8 mouse cellular contexts compared by ENCODE assay signal in genomic region chr5:121564468-121564895, GRCm38 (mm10). TPM values are rescaled to one million over a fixed set of nuclear protein-coding genes. Genes with fewer than 3 reads are reported as not detected.
DNase-seq lines count a peak whose midpoint lies in the region; ATAC-seq and TF ChIP-seq lines count a peak whose summit lies in the region.

No protein-coding gene starts in this region.

- no peaks in the 10 kb centered on the region for H3K9me3 ChIP-seq in embryonic facial prominence, embryonic 15.5 days (replicated peaks)
- H3K9me3 ChIP-seq in limb, embryonic 15.5 days: no peaks in the 10 kb centered on the region
- no peaks in the 10 kb centered on the region for H3K9me3 ChIP-seq in midbrain, postnatal 0 days (ENCODE audit: low read length)

- no peaks in the 10 kb centered on the region for H3K27me3 ChIP-seq in embryonic facial prominence, embryonic 15.5 days
- no peaks in the 10 kb centered on the region for H3K27me3 ChIP-seq in limb, embryonic 15.5 days
- H3K27me3 ChIP-seq in midbrain, postnatal 0 days (ENCODE audit: insufficient read depth, low read length): no peaks in the 10 kb centered on the region

- no peak overlapping the region for H3K9ac ChIP-seq in embryonic facial prominence, embryonic 15.5 days
- no peak overlapping the region for H3K9ac ChIP-seq in limb, embryonic 15.5 days
- H3K9ac ChIP-seq in midbrain, postnatal 0 days (replicated peaks; ENCODE audit: low read length, poor library complexity, severe bottlenecking): no peak overlapping the region

- WGBS in embryonic facial prominence, embryonic 15.5 days: 8% methylated on average over 11 of the region's 11 CpGs
- WGBS in limb, embryonic 15.5 days: 4% methylated on average over 11 of the region's 11 CpGs
- WGBS in midbrain, postnatal 0 days: 9% methylated on average over 11 of the region's 11 CpGs

- peak; percentile 89 for DNase-seq in 416B (ENCODE audit: low read depth)
- peak; percentile 92 for DNase-seq in adrenal gland, postnatal 36 days
- peak; percentile 77 to 86 for DNase-seq in heart, adult 9 months (ENCODE audit: low spot score in 2 of 2)
- peak; percentile 91 for DNase-seq in kidney, adult 9 months
- peak; percentile 85 for DNase-seq in midbrain, postnatal 0 days (ENCODE audit: low spot score)
- DNase-seq in spleen, postnatal 36 days (ENCODE audit: low spot score in 2 of 2): peak; percentile 86 to 89

- peaks cover 8% of the 10 kb centered on the region for H3K4me1 ChIP-seq in embryonic facial prominence, embryonic 15.5 days
- H3K4me1 ChIP-seq in limb, embryonic 15.5 days: peaks cover 6% of the 10 kb centered on the region; the same call in 1 of the 2 replicates
- H3K4me1 ChIP-seq in midbrain, postnatal 0 days (ENCODE audit: insufficient read depth, low read length): no peaks in the 10 kb centered on the region

- peak overlapping the region; percentile 49 for H3K4me2 ChIP-seq in embryonic facial prominence, embryonic 15.5 days (replicated peaks)
- peak overlapping the region; percentile 40 for H3K4me2 ChIP-seq in limb, embryonic 15.5 days
- H3K4me2 ChIP-seq in midbrain, postnatal 0 days (ENCODE audit: low read depth, low read length, poor library complexity, severe bottlenecking): 0 out of 2 replicates have a peak overlapping the region, but pooled peaks have one; percentile 7

- H3K4me3 ChIP-seq in embryonic facial prominence, embryonic 15.5 days (replicated peaks): peak overlapping the region; percentile 24
- peak overlapping the region; percentile 12; the same call in 1 of the 2 replicates for H3K4me3 ChIP-seq in limb, embryonic 15.5 days
- H3K4me3 ChIP-seq in midbrain, postnatal 0 days (ENCODE audit: low read depth, low read length): no peak overlapping the region

- TF ChIP-seq CTCF in midbrain, postnatal 0 days (IDR thresholded peaks at IDR 0.05): peak; percentile 88

- peak; percentile 26; the same call in 1 of the 2 replicates for ATAC-seq in embryonic facial prominence, embryonic 15.5 days (ENCODE audit: insufficient number of reproducible peaks, low FRiP score, low TSS enrichment, low read depth)
- no peak for ATAC-seq in limb, embryonic 15.5 days (ENCODE audit: insufficient number of reproducible peaks, low FRiP score, low TSS enrichment, low read depth)
- ATAC-seq in midbrain, postnatal 0 days (ENCODE audit: low FRiP score): no peak

- H3K27ac ChIP-seq in embryonic facial prominence, embryonic 15.5 days (replicated peaks): peak overlapping the region; percentile 44
- no peak overlapping the region for H3K27ac ChIP-seq in limb, embryonic 15.5 days
- no peak overlapping the region for H3K27ac ChIP-seq in midbrain, postnatal 0 days (ENCODE audit: low read depth, low read length)

- peaks cover 8% of the 10 kb centered on the region; the same call in 1 of the 2 replicates for H3K36me3 ChIP-seq in embryonic facial prominence, embryonic 15.5 days
- H3K36me3 ChIP-seq in limb, embryonic 15.5 days: peaks cover 29% of the 10 kb centered on the region
- peaks cover 6% of the 10 kb centered on the region; the same call in 1 of the 2 replicates for H3K36me3 ChIP-seq in midbrain, postnatal 0 days (ENCODE audit: insufficient read depth, low read length)

RNA-seq across cellular contexts. Expression of gene Mapkapk5, which starts 18.8 kb away (rescaled TPM):
- total RNA-seq in adrenal gland, postnatal 36 days (2021): 10 to 100 TPM; 78.9 to 82.6 TPM
- polyA plus RNA-seq in embryonic facial prominence, embryonic 15.5 days (2015; fragmentation: Nextera tagmentation; extraction: Ambion mirVana): 49.3 and 52.0 TPM in 2 replicates
- 47.9 and 56.1 TPM in 2 replicates for polyA plus RNA-seq in limb, embryonic 15.5 days (2015; fragmentation: Nextera tagmentation; extraction: Ambion mirVana)
- total RNA-seq in midbrain, postnatal 0 days (2014; rRNA removed): 72.7 and 78.0 TPM in 2 replicates
- 45.3 and 45.8 TPM in 2 replicates for polyA plus RNA-seq in midbrain, postnatal 0 days (2015; fragmentation: Nextera tagmentation; extraction: Ambion mirVana)

RNA-seq across cellular contexts. Expression of gene Adam1a, which starts 19.2 kb away (rescaled TPM):
- 1 to 10 TPM; 4.1 to 5.5 TPM for total RNA-seq in adrenal gland, postnatal 36 days (2021)
- polyA plus RNA-seq in embryonic facial prominence, embryonic 15.5 days (2015; fragmentation: Nextera tagmentation; extraction: Ambion mirVana): 1.4 and 1.9 TPM in 2 replicates
- 1.5 TPM in 2 replicates for polyA plus RNA-seq in limb, embryonic 15.5 days (2015; fragmentation: Nextera tagmentation; extraction: Ambion mirVana)
- 17.0 and 21.0 TPM in 2 replicates for total RNA-seq in midbrain, postnatal 0 days (2014; rRNA removed)
- 1.8 and 2.4 TPM in 2 replicates for polyA plus RNA-seq in midbrain, postnatal 0 days (2015; fragmentation: Nextera tagmentation; extraction: Ambion mirVana)

RNA-seq across cellular contexts. Expression of gene Gm42878, which starts 19.2 kb away (rescaled TPM):
- not detected for total RNA-seq in adrenal gland, postnatal 36 days (2021)
- 0.58 TPM in 1 of 2 replicates, not detected in the other for polyA plus RNA-seq in embryonic facial prominence, embryonic 15.5 days (2015; fragmentation: Nextera tagmentation; extraction: Ambion mirVana)
- polyA plus RNA-seq in limb, embryonic 15.5 days (2015; fragmentation: Nextera tagmentation; extraction: Ambion mirVana): not detected in 2 replicates
- total RNA-seq in midbrain, postnatal 0 days (2014; rRNA removed): 0.71 TPM in 1 of 2 replicates, not detected in the other
- polyA plus RNA-seq in midbrain, postnatal 0 days (2015; fragmentation: Nextera tagmentation; extraction: Ambion mirVana): not detected in 2 replicates

RNA-seq across cellular contexts. Expression of gene Aldh2, which starts 29.1 kb away (rescaled TPM):
- 1,000 to 10,000 TPM; 1,062 to 2,025 TPM for total RNA-seq in adrenal gland, postnatal 36 days (2021)
- polyA plus RNA-seq in embryonic facial prominence, embryonic 15.5 days (2015; fragmentation: Nextera tagmentation; extraction: Ambion mirVana): 212 and 219 TPM in 2 replicates
- 249 and 251 TPM in 2 replicates for polyA plus RNA-seq in limb, embryonic 15.5 days (2015; fragmentation: Nextera tagmentation; extraction: Ambion mirVana)
- 104 TPM in 2 replicates for total RNA-seq in midbrain, postnatal 0 days (2014; rRNA removed)
- polyA plus RNA-seq in midbrain, postnatal 0 days (2015; fragmentation: Nextera tagmentation; extraction: Ambion mirVana): 139 and 147 TPM in 2 replicates

RNA-seq across cellular contexts. Expression of gene Acad12, which starts 54.3 kb away (rescaled TPM):
- total RNA-seq in adrenal gland, postnatal 36 days (2021): 10 to 100 TPM; 19.4 to 23.4 TPM
- polyA plus RNA-seq in embryonic facial prominence, embryonic 15.5 days (2015; fragmentation: Nextera tagmentation; extraction: Ambion mirVana): 2.0 and 2.4 TPM in 2 replicates
- polyA plus RNA-seq in limb, embryonic 15.5 days (2015; fragmentation: Nextera tagmentation; extraction: Ambion mirVana): 1.8 and 3.1 TPM in 2 replicates
- 2.0 and 2.1 TPM in 2 replicates for total RNA-seq in midbrain, postnatal 0 days (2014; rRNA removed)
- polyA plus RNA-seq in midbrain, postnatal 0 days (2015; fragmentation: Nextera tagmentation; extraction: Ambion mirVana): 1.8 and 2.1 TPM in 2 replicates
